Mouse (Mus musculus) heart, embryonic 11.5 days (tissue): Measurements from ENCODE around the gene Aurkc. TPM values are rescaled to one million over a fixed set of nuclear protein-coding genes. Genes with fewer than 3 reads are reported as not detected.
"Not testable (repeated sequence)": the region's sequence is repeated elsewhere in the genome, so short reads cannot be mapped to it uniquely, and the experiment has no call there.

Experiments
- ATAC-seq: fragments of 200-750 bp; cut with Nextera tagmentation; replicated peaks from 2 replicates; pipeline ENCODE4 v1.8.0; 2017; ENCODE audit warnings: moderate library complexity; ENCODE audit not compliant: insufficient number of reproducible peaks, low FRiP score, low TSS enrichment
- H3K27ac ChIP-seq: fragments of 300-500 bp; sonication (generic); 2 replicates; pipeline ENCODE4 v1.5.1; 2014; ENCODE audit warnings: mild to moderate bottlenecking, low read depth, low read length
- H3K27me3 ChIP-seq: fragments of 300-500 bp; sonication (generic); 2 replicates; pipeline ENCODE4 v1.6.1; 2014; ENCODE audit warnings: mild to moderate bottlenecking, low read length, mixed read lengths; ENCODE audit not compliant: control insufficient read depth, insufficient read depth
- H3K36me3 ChIP-seq: fragments of 300-500 bp; sonication (generic); 2 replicates; pipeline ENCODE4 v1.6.1; 2014; ENCODE audit warnings: mild to moderate bottlenecking, low read length, moderate library complexity, mixed read lengths; ENCODE audit not compliant: control insufficient read depth, insufficient read depth
- H3K4me1 ChIP-seq: fragments of 300-500 bp; sonication (generic); 2 replicates; pipeline ENCODE4 v1.6.1; 2014; ENCODE audit warnings: low read length; ENCODE audit not compliant: control insufficient read depth, insufficient read depth
- H3K4me2 ChIP-seq: fragments of 300-500 bp; sonication (generic); 2 replicates; pipeline ENCODE4 v1.6.1; 2014; ENCODE audit warnings: mild to moderate bottlenecking, moderate library complexity
- H3K4me3 ChIP-seq: fragments of 300-500 bp; sonication (generic); 2 replicates; pipeline ENCODE4 v1.5.1; 2014; ENCODE audit warnings: low read depth, low read length
- H3K9ac ChIP-seq: fragments of 300-500 bp; sonication (generic); 2 replicates; pipeline ENCODE4 v1.6.1; 2014; ENCODE audit warnings: mild to moderate bottlenecking, low read depth, low read length, moderate library complexity
- H3K9me3 ChIP-seq: fragments of 300-500 bp; sonication (generic); replicated peaks from 2 replicates; pipeline ENCODE4 v1.6.1; 2016; ENCODE audit warnings: low read length; ENCODE audit not compliant: control insufficient read depth
- WGBS: fragments of 180-500 bp; shearing (Covaris S2); extraction: QIAGEN DNeasy Blood & Tissue Kit; methylation state at CpG from one replicate; pipeline ENCODE4 v1.1.7; 2014; ENCODE audit not compliant: insufficient replicate concordance; 5-methylcytosine and 5-hydroxymethylcytosine counted together
- polyA plus RNA-seq: library from polyadenylated mRNA; unstranded; fragments of >200 nt; fragmentation: Nextera tagmentation; extraction: Ambion mirVana; gene quantifications from 2 replicates; pipeline ENCODE4 v1.2.1, GENCODE M21; 2014

The Aurkc gene
- polyA plus RNA-seq, 1 experiment from 2014 or later = not detected

DNA sequence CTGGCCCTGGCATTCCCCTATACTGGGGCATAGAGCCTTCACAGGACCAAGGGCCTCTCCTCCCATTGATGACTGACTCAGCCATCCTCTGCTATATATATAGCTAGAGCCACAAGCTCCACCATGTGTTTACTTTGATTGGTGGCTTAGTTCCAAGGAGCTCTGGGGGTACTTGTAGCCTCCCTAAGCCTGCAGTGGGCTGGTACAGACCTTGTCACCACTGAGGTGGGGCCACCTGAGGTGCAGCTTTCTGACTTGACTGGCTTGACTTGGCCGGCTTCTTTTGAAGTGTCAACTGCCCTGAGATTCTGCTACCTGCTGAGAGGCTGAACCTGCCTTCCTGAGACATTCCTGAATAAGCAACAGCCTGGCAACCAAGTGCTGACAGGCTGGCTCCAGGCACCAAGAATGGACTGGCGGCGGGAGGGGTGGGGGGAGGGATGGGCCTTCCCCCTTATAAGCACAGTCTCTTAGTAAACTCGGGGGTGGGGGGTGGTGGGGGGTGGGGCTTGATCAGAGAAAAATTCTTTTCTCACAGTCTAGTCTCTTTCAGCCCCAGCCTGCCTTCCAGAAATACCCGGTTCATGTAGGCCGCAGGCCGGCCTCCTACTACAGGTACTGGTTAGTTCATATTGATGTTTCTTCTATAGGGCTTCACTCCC lies 54.7 kb downstream of the Aurkc start:
- 59% methylated on average over 7 of the region's 7 CpGs for WGBS
- not testable (repeated sequence) for H3K4me3 ChIP-seq, H3K9me3 ChIP-seq, H3K4me2 ChIP-seq, H3K36me3 ChIP-seq, H3K27ac ChIP-seq, H3K9ac ChIP-seq, ATAC-seq, H3K4me1 ChIP-seq, H3K27me3 ChIP-seq

Other genes starting within 250 kb of the Aurkc start
- 7.6 and 9.7 TPM in 2 replicates for gene Zfp954, start 126.2 kb downstream of the Aurkc start, polyA plus RNA-seq
- 0.61 and 0.67 TPM in 2 replicates for gene Zfp773, start 141.5 kb downstream of the Aurkc start, polyA plus RNA-seq
- gene Zfp418, start 176.0 kb downstream of the Aurkc start, polyA plus RNA-seq = 1.5 and 2.0 TPM in 2 replicates
- gene Zfp772, start 214.7 kb downstream of the Aurkc start, polyA plus RNA-seq = 4.6 TPM in 2 replicates